Mouse (Mus musculus): ENCODE data around the gene Baiap3.

- TF ChIP-seq EP300 (IDR thresholded peaks at IDR 0.05; ENCODE audit: insufficient read depth, low read depth, low read length), result no peak
- no peak for TF ChIP-seq CTCF (IDR thresholded peaks at IDR 0.05)
- no peak for TF ChIP-seq POLR2A (IDR thresholded peaks at IDR 0.05; ENCODE audit: insufficient read depth, low read depth, low read length)
These were observed 36.5 kb downstream of the Baiap3 start for GRCm38 (mm10) chr17:25219492-25220295.

Data from heart, adult 2 months (tissue).